Comparison of ENCODE assay signal across 29 mouse cellular contexts in the genomic region with DNA sequence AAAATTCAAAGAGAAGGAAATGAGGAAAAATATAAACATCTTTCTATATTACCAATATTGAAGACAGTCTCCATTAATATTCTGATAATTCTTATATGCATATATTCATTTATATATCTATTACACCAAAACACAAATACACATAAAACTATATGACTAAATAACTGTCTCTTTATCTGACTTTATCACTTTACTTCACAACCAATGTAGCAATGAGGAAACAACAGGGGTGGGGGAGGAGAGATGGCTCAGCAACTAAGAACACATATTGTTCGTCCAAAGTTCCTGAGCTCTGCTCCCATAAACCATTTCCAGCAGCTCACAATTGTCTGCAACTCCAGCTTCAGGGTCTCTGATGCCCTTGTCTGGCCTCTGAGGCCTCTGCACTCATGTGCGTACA. TPM values are rescaled to one million over a fixed set of nuclear protein-coding genes. Genes with fewer than 3 reads are reported as not detected.
A peak's percentile ranks its signal among the peaks of the same experiment; 100 is the strongest.
DNase-seq lines count a peak whose midpoint lies in the region; ATAC-seq and TF ChIP-seq lines count a peak whose summit lies in the region.
"Had no signal": no experiment of that assay in that cellular context is flagged by ENCODE, and none has a peak within 500 bp of the region (broad histone marks: within the 10 kb centered on the region; RNA-seq: fewer than 3 reads in every experiment).

No protein-coding gene starts in this region.

- H3K27me3 ChIP-seq in liver, embryonic 12.5 days (replicated peaks), result no peaks in the 10 kb centered on the region
- H3K27me3 ChIP-seq in MEL (ENCODE audit: control insufficient read depth in 1 of 2, insufficient read depth in 2 of 2, low read length in 2 of 2), result no peaks in the 10 kb centered on the region
- H3K27me3 ChIP-seq in midbrain, postnatal 0 days (ENCODE audit: insufficient read depth, low read length), result no peaks in the 10 kb centered on the region
- H3K27me3 ChIP-seq: CH12.LX; embryonic facial prominence, embryonic 13.5 days; embryonic facial prominence, embryonic 15.5 days; forebrain, embryonic 12.5 days had no signal

- peaks cover 30% of the 10 kb centered on the region for H3K79me2 ChIP-seq in MEL (ENCODE audit: control insufficient read depth, insufficient read depth, low read length, poor library complexity)

- DNase-seq in liver (no peak), 416B (ENCODE audit: low read depth) (peak; percentile 42), MEL (ENCODE audit: low read depth, low spot score) (peak; percentile 70)
- DNase-seq in naive thymus-derived CD4-positive, alpha-beta T cell, adult 2 months (ENCODE audit: low read depth), result peak; percentile 27
- no peak for DNase-seq in midbrain, postnatal 0 days (ENCODE audit: low spot score)
- no peak for DNase-seq in kidney, postnatal 25 days
- DNase-seq: adrenal gland, adult 2 months; adrenal gland, postnatal 10 days; adrenal gland, postnatal 25 days; B cell, adult 2 months; cerebellum, adult 11 months; cerebellum, adult 18-20 months; cerebellum, adult 8-10 months; cerebellum, adult 9-11 months; cerebellum, postnatal 14 days; cerebellum, postnatal 36 days; embryo, embryonic 11 days had no signal

- WGBS in liver, embryonic 12.5 days (ENCODE audit: insufficient replicate concordance), result 51% methylated on average over 2 of the region's 2 CpGs
- 88% methylated on average over 2 of the region's 2 CpGs for WGBS in midbrain, postnatal 0 days

- peaks cover 89% of the 10 kb centered on the region for H3K4me1 ChIP-seq in liver, embryonic 12.5 days
- H3K4me1 ChIP-seq in MEL (ENCODE audit: control insufficient read depth in 1 of 2, insufficient read depth in 2 of 2, low read length in 2 of 2), result peaks cover 52 to 58% of the 10 kb centered on the region in 2 experiments
- no peaks in the 10 kb centered on the region for H3K4me1 ChIP-seq in midbrain, postnatal 0 days (ENCODE audit: insufficient read depth, low read length)

- TF ChIP-seq EP300 in MEL (IDR thresholded peaks at IDR 0.05; ENCODE audit: low read depth in 1 of 2, low read length in 2 of 2), result peak; percentile 90 to 93

- no peak for TF ChIP-seq RAD21 in MEL (IDR thresholded peaks at IDR 0.05; ENCODE audit: low read depth, low read length)

- H3K9ac ChIP-seq in liver, embryonic 12.5 days, result no peak overlapping the region
- H3K9ac ChIP-seq in MEL (ENCODE audit: control insufficient read depth, low read depth, low read length, poor library complexity, severe bottlenecking), result peak overlapping the region; percentile 59
- H3K9ac ChIP-seq in midbrain, postnatal 0 days (replicated peaks; ENCODE audit: low read length, poor library complexity, severe bottlenecking), result no peak overlapping the region
- H3K9ac ChIP-seq: embryonic facial prominence, embryonic 13.5 days; embryonic facial prominence, embryonic 15.5 days; forebrain, embryonic 12.5 days had no signal

- 0 out of 2 replicates have a peak overlapping the region, but pooled peaks have one; percentile 54 for H3K27ac ChIP-seq in liver, embryonic 12.5 days
- H3K27ac ChIP-seq in MEL (ENCODE audit: control insufficient read depth, low read depth, low read length), result peak overlapping the region; percentile 97
- H3K27ac ChIP-seq in midbrain, postnatal 0 days (ENCODE audit: low read depth, low read length), result no peak overlapping the region
- H3K27ac ChIP-seq: embryonic facial prominence, embryonic 13.5 days; embryonic facial prominence, embryonic 15.5 days; forebrain, embryonic 10.5 days; forebrain, embryonic 12.5 days had no signal

- no peak for TF ChIP-seq CTCF in MEL (IDR thresholded peaks at IDR 0.05 in 2 of 3, conservative IDR thresholded peaks at IDR 0.05 in 1 of 3; ENCODE audit: control insufficient read depth in 1 of 3, insufficient read depth in 1 of 3, low read depth in 2 of 3, low read length in 3 of 3, poor library complexity in 1 of 3, severe bottlenecking in 1 of 3)
- no peak for TF ChIP-seq CTCF in midbrain, postnatal 0 days (IDR thresholded peaks at IDR 0.05)

- no peak for TF ChIP-seq POLR2A in MEL (IDR thresholded peaks at IDR 0.05; ENCODE audit: control insufficient read depth in 1 of 2, insufficient read depth in 1 of 2, low read depth in 1 of 2, low read length in 2 of 2, poor library complexity in 1 of 2)

- no peak for ATAC-seq in liver, embryonic 12.5 days
- no peak for ATAC-seq in midbrain, postnatal 0 days (ENCODE audit: low FRiP score)
- ATAC-seq: CD4-positive, CD25-positive, alpha-beta regulatory T cell, adult 4 months; forebrain, embryonic 14.5 days; forebrain, embryonic 16.5 days had no signal

- H3K4me2 ChIP-seq in liver, embryonic 12.5 days, result no peak overlapping the region
- H3K4me2 ChIP-seq in midbrain, postnatal 0 days (ENCODE audit: low read depth, low read length, poor library complexity, severe bottlenecking), result no peak overlapping the region
- H3K4me2 ChIP-seq: embryonic facial prominence, embryonic 13.5 days; embryonic facial prominence, embryonic 15.5 days; forebrain, embryonic 12.5 days had no signal

- H3K36me3 ChIP-seq in liver, embryonic 12.5 days, result no peaks in the 10 kb centered on the region
- peaks cover 0 to 64% of the 10 kb centered on the region in 2 experiments; a peak in 2 of 4 replicates for H3K36me3 ChIP-seq in MEL (ENCODE audit: control insufficient read depth in 1 of 2, insufficient read depth in 2 of 2, low read length in 2 of 2)
- H3K36me3 ChIP-seq in midbrain, postnatal 0 days (ENCODE audit: insufficient read depth, low read length), result no peaks in the 10 kb centered on the region
- H3K36me3 ChIP-seq: embryonic facial prominence, embryonic 13.5 days; embryonic facial prominence, embryonic 15.5 days; forebrain, embryonic 10.5 days; forebrain, embryonic 12.5 days had no signal

- no peak overlapping the region for H3K4me3 ChIP-seq in liver, embryonic 12.5 days
- H3K4me3 ChIP-seq in MEL (ENCODE audit: control insufficient read depth in 1 of 2, insufficient read depth in 1 of 2, low read depth in 2 of 2, low read length in 2 of 2), result no peak overlapping the region
- no peak overlapping the region for H3K4me3 ChIP-seq in midbrain, postnatal 0 days (ENCODE audit: low read depth, low read length)
- H3K4me3 ChIP-seq: embryonic facial prominence, embryonic 13.5 days; embryonic facial prominence, embryonic 15.5 days; erythroblast, embryonic 14.5 days; forebrain, embryonic 10.5 days; forebrain, embryonic 12.5 days had no signal

- H3K9me3 ChIP-seq in liver, embryonic 12.5 days (replicated peaks), result no peaks in the 10 kb centered on the region
- H3K9me3 ChIP-seq in MEL (replicated peaks; ENCODE audit: insufficient read depth, low read length), result no peaks in the 10 kb centered on the region
- no peaks in the 10 kb centered on the region for H3K9me3 ChIP-seq in midbrain, postnatal 0 days (ENCODE audit: low read length)
- H3K9me3 ChIP-seq: embryonic facial prominence, embryonic 13.5 days; embryonic facial prominence, embryonic 15.5 days; forebrain, embryonic 10.5 days; forebrain, embryonic 12.5 days; G1E had no signal

TF ChIP-seq in MEL, 35 proteins besides CTCF, POLR2A, EP300 and RAD21 (continues in another document):
- TF ChIP-seq GATA1 (IDR thresholded peaks at IDR 0.05; ENCODE audit: low read depth, low read length) (peak; percentile 80), TAL1 (IDR thresholded peaks at IDR 0.05; ENCODE audit: low read length) (no peak), ETS1 (IDR thresholded peaks at IDR 0.05; ENCODE audit: low read depth, low read length) (peak; percentile 80; the same call in 1 of the 2 replicates), KAT2A (conservative IDR thresholded peaks at IDR 0.05; ENCODE audit: low read depth, low read length) (no peak), USF1 (IDR thresholded peaks at IDR 0.05; ENCODE audit: low read depth, low read length) (no peak), MYB (IDR thresholded peaks at IDR 0.05; ENCODE audit: low read depth, low read length) (peak; percentile 38; the same call in 1 of the 2 replicates), POLR2AphosphoS2 (IDR thresholded peaks at IDR 0.05; ENCODE audit: low read length) (no peak), MXI1 (IDR thresholded peaks at IDR 0.05; ENCODE audit: low read depth, low read length) (no peak), MAFK (IDR thresholded peaks at IDR 0.05; ENCODE audit: borderline replicate concordance, low read depth, low read length) (no peak), SIN3A (IDR thresholded peaks at IDR 0.05; ENCODE audit: low read length) (peak; percentile 40; the same call in 1 of the 2 replicates), JUND (IDR thresholded peaks at IDR 0.05; ENCODE audit: low read depth, low read length) (no peak), GABPA (IDR thresholded peaks at IDR 0.05; ENCODE audit: low read depth, low read length) (no peak), MAZ (IDR thresholded peaks at IDR 0.05; ENCODE audit: low read depth, low read length) (no peak), USF2 (IDR thresholded peaks at IDR 0.05; ENCODE audit: borderline replicate concordance in 1 of 2, insufficient read depth in 1 of 2, low read depth in 1 of 2, low read length in 2 of 2) (no peak), TCF12 (IDR thresholded peaks at IDR 0.05; ENCODE audit: low read depth, low read length) (peak; percentile 74), MYC (IDR thresholded peaks at IDR 0.05; ENCODE audit: low read depth, low read length) (0 out of 2 replicates have a peak, but pooled peaks have one; percentile 31), RCOR1 (IDR thresholded peaks at IDR 0.05; ENCODE audit: low read depth, low read length) (no peak), MAX (IDR thresholded peaks at IDR 0.05; ENCODE audit: low read length) (no peak), NELFE (IDR thresholded peaks at IDR 0.05; ENCODE audit: low read depth, low read length) (no peak), ZC3H11A (IDR thresholded peaks at IDR 0.05; ENCODE audit: low read depth, low read length) (no peak), E2F4 (IDR thresholded peaks at IDR 0.05; ENCODE audit: borderline replicate concordance, low read depth, low read length) (no peak)

RNA-seq across cellular contexts. Expression of gene Pip4k2a, which starts 47.2 kb away (rescaled TPM):
- 26.2 and 26.4 TPM in 2 replicates for polyA plus RNA-seq in liver, embryonic 12.5 days (2016; fragmentation: Nextera tagmentation; extraction: Ambion mirVana)
- 7.9 and 11.7 TPM in 2 replicates for total RNA-seq in MEL (2012; rRNA removed)
- polyA plus RNA-seq in MEL (2012; ENCODE audit: insufficient read depth in 1 of 2, insufficient read length in 2 of 2, low read depth in 1 of 2, low replicate concordance in 2 of 2, missing spikeins in 1 of 2), result 10 to 100 TPM in 1 of 2 experiments, not detected in 1; 48.5 TPM
- 7.1 and 8.4 TPM in 2 replicates for total RNA-seq in midbrain, postnatal 0 days (2014; rRNA removed)
- 6.8 and 8.1 TPM in 2 replicates for polyA plus RNA-seq in midbrain, postnatal 0 days (2015; fragmentation: Nextera tagmentation; extraction: Ambion mirVana)

RNA-seq across cellular contexts. Expression of gene 4930426L09Rik, which starts 47.4 kb away (rescaled TPM):
- 0.29 and 0.30 TPM in 2 replicates for polyA plus RNA-seq in liver, embryonic 12.5 days (2016; fragmentation: Nextera tagmentation; extraction: Ambion mirVana)
- total RNA-seq in MEL (2012; rRNA removed), result 0.12 and 0.13 TPM in 2 replicates
- polyA plus RNA-seq in MEL (2012; ENCODE audit: insufficient read depth in 1 of 2, insufficient read length in 2 of 2, low read depth in 1 of 2, low replicate concordance in 2 of 2, missing spikeins in 1 of 2), result under 1 TPM in 1 of 2 experiments, not detected in 1; 0.19 TPM
- 0.61 and 1.1 TPM in 2 replicates for total RNA-seq in midbrain, postnatal 0 days (2014; rRNA removed)
- polyA plus RNA-seq in midbrain, postnatal 0 days (2015; fragmentation: Nextera tagmentation; extraction: Ambion mirVana), result 0.40 and 0.41 TPM in 2 replicates
- total RNA-seq: common myeloid progenitor, adult 5-6 weeks had no signal
- polyA plus RNA-seq: erythroblast, embryonic 14.5 days had no signal

Comparison
In these comparisons a context has a peak if more than half of its experiments do, and no peak if none do; other contexts are left out.
1. DNase-seq: peak in 416B (single experiment), MEL (single experiment) and naive thymus-derived CD4-positive, alpha-beta T cell, adult 2 months (single experiment); none in liver (single experiment), midbrain, postnatal 0 days (single experiment) and kidney, postnatal 25 days (0 of 2).